9 mouse cellular contexts compared by ENCODE assay signal in the genomic region with DNA sequence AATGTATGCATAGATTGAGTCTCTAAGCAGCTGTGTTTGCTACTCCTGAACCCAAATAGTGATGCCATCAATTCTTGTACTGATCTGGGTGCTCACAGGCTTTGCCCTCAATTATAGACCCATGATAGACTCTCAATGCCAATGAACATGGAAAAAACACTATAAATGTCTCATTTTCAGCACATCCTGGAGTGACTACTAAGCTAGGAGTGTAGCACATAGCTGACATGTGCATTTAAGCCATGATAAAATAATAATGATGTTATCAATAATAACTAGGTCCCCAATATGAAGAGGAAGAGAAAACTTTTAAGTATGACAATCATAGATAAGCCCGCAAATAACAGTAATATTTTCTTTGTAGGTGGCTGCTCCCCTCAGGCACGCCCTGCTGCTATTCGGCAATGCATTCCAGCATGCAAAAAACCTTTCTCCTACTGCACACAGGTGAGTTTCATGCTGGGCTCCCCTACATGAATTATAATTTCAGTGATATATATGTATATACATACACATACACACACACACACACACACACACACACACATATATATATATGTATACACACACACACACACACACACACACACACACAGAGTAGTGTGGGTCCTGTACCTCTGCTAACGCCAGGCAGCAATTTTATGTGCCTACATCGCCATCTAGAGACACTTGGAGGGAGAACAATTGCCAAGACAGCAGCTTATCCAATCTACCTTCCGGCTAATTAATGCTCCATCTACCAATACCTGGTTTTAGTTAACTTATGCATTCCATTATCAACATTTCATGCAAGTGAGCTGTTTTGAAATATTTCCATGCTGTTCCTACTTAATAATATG.
DNase-seq lines count a peak whose midpoint lies in the region; ATAC-seq and TF ChIP-seq lines count a peak whose summit lies in the region.
"Had no signal": no experiment of that assay in that cellular context is flagged by ENCODE, and none has a peak within 500 bp of the region (broad histone marks: within the 10 kb centered on the region; RNA-seq: fewer than 3 reads in every experiment).

No protein-coding gene starts in this region.

- H3K9ac ChIP-seq in neural tube, embryonic 11.5 days (ENCODE audit: low read length): no peak overlapping the region
- no peak overlapping the region for H3K9ac ChIP-seq in heart, embryonic 11.5 days (ENCODE audit: low read depth, low read length)

- H3K4me2 ChIP-seq in neural tube, embryonic 11.5 days (ENCODE audit: low read depth): no peak overlapping the region
- H3K4me2 ChIP-seq in heart, embryonic 11.5 days: no peak overlapping the region

- H3K9me3 ChIP-seq in neural tube, embryonic 11.5 days (ENCODE audit: control insufficient read depth, low read length): no peaks in the 10 kb centered on the region
- no peaks in the 10 kb centered on the region for H3K9me3 ChIP-seq in heart, embryonic 11.5 days (replicated peaks; ENCODE audit: control insufficient read depth, low read length)

- TF ChIP-seq POLR2A in cerebellum, adult 2 months (IDR thresholded peaks at IDR 0.05; ENCODE audit: borderline replicate concordance, insufficient read depth, low read length): no peak

- H3K27ac ChIP-seq in neural tube, embryonic 11.5 days (ENCODE audit: low read depth, low read length): no peak overlapping the region
- no peak overlapping the region for H3K27ac ChIP-seq in cerebellum, adult 2 months (ENCODE audit: insufficient read depth, low read length)
- no peak overlapping the region for H3K27ac ChIP-seq in heart, embryonic 11.5 days (ENCODE audit: low read depth, low read length)

- H3K4me3 ChIP-seq in neural tube, embryonic 11.5 days (ENCODE audit: low read depth, low read length): no peak overlapping the region
- no peak overlapping the region for H3K4me3 ChIP-seq in cerebellum, adult 2 months (replicated peaks; ENCODE audit: insufficient read depth, low read depth, low read length)
- H3K4me3 ChIP-seq in heart, embryonic 11.5 days (ENCODE audit: low read depth, low read length): no peak overlapping the region
- H3K4me3 ChIP-seq: myocyte had no signal

- 52% methylated on average over 6 of the region's 6 CpGs for WGBS in neural tube, embryonic 11.5 days
- WGBS in cerebellum, adult 2 months: 43% methylated on average over 6 of the region's 6 CpGs
- 41% methylated on average over 6 of the region's 6 CpGs for WGBS in heart, embryonic 11.5 days (ENCODE audit: insufficient replicate concordance)

- H3K4me1 ChIP-seq in neural tube, embryonic 11.5 days (ENCODE audit: control insufficient read depth, insufficient read depth, low read length): no peaks in the 10 kb centered on the region
- no peaks in the 10 kb centered on the region for H3K4me1 ChIP-seq in cerebellum, adult 2 months (ENCODE audit: control insufficient read depth, insufficient read depth, low read length)
- H3K4me1 ChIP-seq in heart, embryonic 11.5 days (ENCODE audit: control insufficient read depth, insufficient read depth, low read length): no peaks in the 10 kb centered on the region

- peak; percentile 18 for DNase-seq in neural tube, embryonic 11.5 days (ENCODE audit: low spot score)
- DNase-seq in neural tube, embryonic 10.5 days (ENCODE audit: extremely low spot score, low spot score): no peak
- DNase-seq in cerebellum, adult 2 months: peak; percentile 10 to 21
- DNase-seq in frontal cortex, adult 2 months (ENCODE audit: extremely low spot score in 1 of 2, low spot score in 1 of 2): peak; percentile 5 to 78
- DNase-seq in layer of hippocampus, adult 8-10 months (ENCODE audit: low spot score in 2 of 2): peak; percentile 16 to 24
- peak; percentile 14 for DNase-seq in yolk sac, embryonic 10.5 days (ENCODE audit: low spot score)

- H3K36me3 ChIP-seq in neural tube, embryonic 11.5 days (ENCODE audit: control insufficient read depth, insufficient read depth, low read length): no peaks in the 10 kb centered on the region
- no peaks in the 10 kb centered on the region for H3K36me3 ChIP-seq in heart, embryonic 11.5 days (ENCODE audit: control insufficient read depth, insufficient read depth, low read length)

- no peak; the same call in 1 of the 2 replicates for ATAC-seq in neural tube, embryonic 11.5 days (ENCODE audit: insufficient read depth, low FRiP score, low TSS enrichment)
- ATAC-seq in megakaryocyte progenitor cell, adult 5-6 weeks (replicated peaks; ENCODE audit: poor library complexity): peak; percentile 97
- no peak for ATAC-seq in heart, embryonic 11.5 days (replicated peaks; ENCODE audit: insufficient number of reproducible peaks, low FRiP score, low TSS enrichment)

- no peaks in the 10 kb centered on the region for H3K27me3 ChIP-seq in neural tube, embryonic 11.5 days (ENCODE audit: control insufficient read depth, insufficient read depth, low read length)
- no peaks in the 10 kb centered on the region for H3K27me3 ChIP-seq in cerebellum, adult 2 months (ENCODE audit: control insufficient read depth, insufficient read depth, low read length)
- H3K27me3 ChIP-seq in heart, embryonic 11.5 days (ENCODE audit: control insufficient read depth, insufficient read depth, low read length): no peaks in the 10 kb centered on the region

- peak; percentile 66 for TF ChIP-seq CTCF in cerebellum, adult 2 months (IDR thresholded peaks at IDR 0.05; ENCODE audit: borderline replicate concordance, insufficient read depth, low read depth, low read length)
